Mouse (Mus musculus) kidney, postnatal 0 days (tissue): Measurements from ENCODE around the gene Picalm. TPM values are rescaled to one million over a fixed set of nuclear protein-coding genes. Genes with fewer than 3 reads are reported as not detected.

Experiments
- ATAC-seq: fragments of 200-750 bp; cut with Nextera tagmentation; replicated peaks from 2 replicates; pipeline ENCODE4 v1.8.0; 2017; ENCODE audit warnings: low read depth, moderate number of reproducible peaks, moderate TSS enrichment, moderate library complexity; ENCODE audit not compliant: low FRiP score
- DNase-seq: peaks from one replicate; pipeline ENCODE4 v3.0.0-alpha.2; 2016; ENCODE audit warnings: low spot score
- H3K27ac ChIP-seq: fragments of 300-500 bp; sonication (generic); 2 replicates; pipeline ENCODE4 v1.5.1; 2014; ENCODE audit warnings: mild to moderate bottlenecking
- H3K27me3 ChIP-seq: fragments of 300-500 bp; sonication (generic); 2 replicates; pipeline ENCODE4 v1.6.1; 2014; ENCODE audit warnings: low read length, mixed read lengths; ENCODE audit not compliant: insufficient read depth
- H3K36me3 ChIP-seq: fragments of 300-500 bp; sonication (generic); 2 replicates; pipeline ENCODE4 v1.6.1; 2014; ENCODE audit warnings: low read length, mixed read lengths; ENCODE audit not compliant: insufficient read depth
- H3K4me1 ChIP-seq: fragments of 300-500 bp; sonication (generic); replicated peaks from 2 replicates; pipeline ENCODE4 v1.6.1; 2014; ENCODE audit warnings: antibody characterized with exemption, low read length, mixed read lengths; ENCODE audit not compliant: insufficient read depth
- H3K4me2 ChIP-seq: fragments of 300-500 bp; sonication (generic); 2 replicates; pipeline ENCODE4 v1.6.1; 2014; ENCODE audit warnings: mild to moderate bottlenecking, low read length, moderate library complexity, mixed read lengths
- H3K4me3 ChIP-seq: fragments of 300-500 bp; sonication (generic); replicated peaks from 2 replicates; pipeline ENCODE4 v1.5.1; 2014; ENCODE audit warnings: low read depth, low read length
- H3K9ac ChIP-seq: fragments of 300-500 bp; sonication (generic); 2 replicates; pipeline ENCODE4 v1.6.1; 2014; ENCODE audit warnings: low read depth, low read length
- H3K9me3 ChIP-seq: fragments of 300-500 bp; sonication (generic); replicated peaks from 2 replicates; pipeline ENCODE4 v1.6.1; 2016; ENCODE audit warnings: low read length, inconsistent platforms, mixed read lengths
- CTCF ChIP-seq: IDR thresholded peaks from 2 replicates; pipeline ENCODE4 v1.5.1; 2016; ENCODE audit warnings: antibody characterized with exemption, low read depth, mild to moderate bottlenecking, moderate library complexity
- WGBS: fragments of 180-500 bp; shearing (Covaris S2); extraction: QIAGEN DNeasy Blood & Tissue Kit; methylation state at CpG from one replicate; pipeline ENCODE4 v1.1.7; 2014; 5-methylcytosine and 5-hydroxymethylcytosine counted together
- polyA plus RNA-seq: library from polyadenylated mRNA; unstranded; fragments of >200 nt; fragmentation: Nextera tagmentation; extraction: Ambion mirVana; gene quantifications from 2 replicates; pipeline ENCODE4 v1.2.1, GENCODE M21; 2015

The Picalm gene
- 48.2 and 48.6 TPM in 2 replicates for polyA plus RNA-seq

GRCm38 (mm10) chr7:90129732-90130392 lies at the start of gene Picalm:
Gene Picalm (plus strand): TSS chr7:90130213.
- H3K27me3 ChIP-seq: no peaks in the 10 kb centered on the region
- H3K4me2 ChIP-seq: peak within 1 kb of the TSS; percentile 61
- 0% methylated on average over 45 of the region's 72 CpGs for WGBS
- 0 out of 2 replicates have a peak, but pooled peaks cover 3% of the 10 kb centered on the region for H3K4me1 ChIP-seq
- H3K27ac ChIP-seq: peak within 1 kb of the TSS; percentile 96
- H3K9ac ChIP-seq: peak within 1 kb of the TSS; percentile 100
- H3K36me3 ChIP-seq: no peaks in the 10 kb centered on the region
- ATAC-seq (peak; percentile 95), DNase-seq (peak; percentile 99)
- H3K4me3 ChIP-seq: peak within 1 kb of the TSS; percentile 98
- H3K9me3 ChIP-seq: no peaks in the 10 kb centered on the region
- TF ChIP-seq CTCF: 0 out of 2 replicates have a peak, but pooled peaks have one; percentile 11

DNA sequence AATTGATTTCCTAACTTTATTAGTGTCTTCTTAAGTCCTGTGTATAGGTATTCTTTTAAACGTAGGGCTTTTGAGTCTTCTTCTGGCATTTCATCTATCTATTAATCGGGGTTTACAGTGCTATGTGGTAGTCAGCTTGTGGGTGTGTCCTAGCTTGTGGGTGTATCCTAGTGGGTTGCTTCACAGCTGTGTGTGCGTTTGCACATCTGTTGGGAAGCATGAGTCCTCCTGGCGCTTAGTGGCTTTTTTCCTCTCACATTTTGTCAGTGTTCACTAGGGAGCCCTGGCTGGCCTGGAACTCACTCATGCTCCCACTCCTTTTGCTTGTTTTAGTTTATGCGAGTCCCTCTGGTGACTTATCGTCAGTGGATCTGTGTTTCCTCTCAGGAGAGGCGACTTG lies 46.2 kb upstream of the Picalm start:
- Histone ChIP-seq H3K9ac (no peak overlapping the region), H3K27ac (no peak overlapping the region), H3K4me3 (no peak overlapping the region), H3K4me2 (no peak overlapping the region), H3K36me3 (no peaks in the 10 kb centered on the region), H3K4me1 (no peaks in the 10 kb centered on the region), H3K9me3 (no peaks in the 10 kb centered on the region), H3K27me3 (no peaks in the 10 kb centered on the region)
- DNase-seq: no peak
- no peak for TF ChIP-seq CTCF
- no peak for ATAC-seq
- WGBS: 71% methylated on average over 7 of the region's 7 CpGs

- Histone ChIP-seq H3K4me3 (no peak overlapping the region), H3K9me3 (no peaks in the 10 kb centered on the region), H3K4me2 (no peak overlapping the region), H3K4me1 (no peaks in the 10 kb centered on the region), H3K36me3 (no peaks in the 10 kb centered on the region), H3K27ac (no peak overlapping the region), H3K9ac (no peak overlapping the region), H3K27me3 (no peaks in the 10 kb centered on the region)
- no peak for TF ChIP-seq CTCF
- DNase-seq: no peak
- ATAC-seq: no peak
These were observed 45.5 kb upstream of the Picalm start for GRCm38 (mm10) chr7:90084531-90084930.

DNA sequence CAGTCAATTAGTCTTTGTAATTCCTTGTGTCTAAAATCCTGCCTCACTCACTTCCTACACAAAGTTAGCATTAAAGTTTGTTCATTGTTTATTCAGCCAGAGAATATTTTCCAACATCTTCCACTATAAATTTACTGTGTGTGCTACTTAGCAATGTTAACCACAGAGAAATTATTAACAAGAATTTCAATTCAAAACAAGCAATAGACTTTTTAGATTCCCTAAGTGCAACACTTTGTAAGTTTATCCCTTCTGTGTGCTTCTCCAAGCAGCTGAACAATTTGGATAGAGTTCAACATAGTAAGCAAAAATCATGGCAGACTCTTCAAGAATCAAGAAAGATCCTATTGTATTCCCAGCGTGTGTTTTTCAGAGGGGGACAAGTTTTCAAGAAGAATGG lies 44.3 kb upstream of the Picalm start:
- H3K27me3 ChIP-seq: no peaks in the 10 kb centered on the region
- H3K27ac ChIP-seq: peak overlapping the region; percentile 43; the same call in 1 of the 2 replicates
- no peak overlapping the region for H3K4me3 ChIP-seq
- WGBS: 36% methylated on average over 1 of the region's 1 CpGs
- H3K4me2 ChIP-seq: no peak overlapping the region
- DNase-seq: peak; percentile 45
- no peaks in the 10 kb centered on the region for H3K9me3 ChIP-seq
- no peak for TF ChIP-seq CTCF
- ATAC-seq: no peak
- H3K9ac ChIP-seq: no peak overlapping the region
- H3K4me1 ChIP-seq: no peaks in the 10 kb centered on the region
- H3K36me3 ChIP-seq: no peaks in the 10 kb centered on the region

- Histone ChIP-seq H3K9ac (no peak overlapping the region), H3K4me1 (peaks cover 2% of the 10 kb centered on the region; the same call in 1 of the 2 replicates), H3K4me3 (no peak overlapping the region), H3K4me2 (no peak overlapping the region), H3K27ac (no peak overlapping the region), H3K27me3 (no peaks in the 10 kb centered on the region), H3K36me3 (no peaks in the 10 kb centered on the region), H3K9me3 (no peaks in the 10 kb centered on the region)
- ATAC-seq: no peak
- TF ChIP-seq CTCF: no peak
- DNase-seq: peak; percentile 42
These were observed 43.2 kb upstream of the Picalm start for GRCm38 (mm10) chr7:90086821-90087220.

- DNase-seq (no peak), ATAC-seq (no peak)
- Histone ChIP-seq H3K36me3 (no peaks in the 10 kb centered on the region), H3K9ac (no peak overlapping the region), H3K9me3 (no peaks in the 10 kb centered on the region), H3K4me2 (no peak overlapping the region), H3K4me1 (peaks cover 6% of the 10 kb centered on the region; the same call in 1 of the 2 replicates), H3K4me3 (no peak overlapping the region), H3K27ac (no peak overlapping the region), H3K27me3 (no peaks in the 10 kb centered on the region)
- WGBS: 67% methylated on average over 4 of the region's 4 CpGs
- no peak for TF ChIP-seq CTCF
These were observed 39.0 kb upstream of the Picalm start for GRCm38 (mm10) chr7:90090996-90091395.

- ATAC-seq (no peak), DNase-seq (no peak)
- no peak for TF ChIP-seq CTCF
- Histone ChIP-seq H3K9ac (no peak overlapping the region), H3K9me3 (no peaks in the 10 kb centered on the region), H3K27me3 (no peaks in the 10 kb centered on the region), H3K4me3 (no peak overlapping the region), H3K36me3 (no peaks in the 10 kb centered on the region), H3K4me2 (no peak overlapping the region), H3K27ac (peak overlapping the region; percentile 78), H3K4me1 (peaks cover 6% of the 10 kb centered on the region; the same call in 1 of the 2 replicates)
- WGBS: 25% methylated on average over 2 of the region's 2 CpGs
These were observed 38.3 kb upstream of the Picalm start for GRCm38 (mm10) chr7:90091756-90092155.
